Mouse (Mus musculus): ENCODE data around the gene Gm1604a. TPM values are rescaled to one million over a fixed set of nuclear protein-coding genes. Genes with fewer than 3 reads are reported as not detected.
"Not testable (repeated sequence)": the region's sequence is repeated elsewhere in the genome, so short reads cannot be mapped to it uniquely, and the experiment has no call there.

The Gm1604a gene
- polyA plus RNA-seq (2016; fragmentation: Nextera tagmentation; extraction: Ambion mirVana) = not detected in 2 replicates

GRCm38 (mm10) chr17:7025257-7025656, at the start of gene Gm1604a:
TSS of gene Gm1604a (plus strand) at chr17:7025568.
- not testable (repeated sequence) for H3K27me3 ChIP-seq; H3K27ac ChIP-seq (replicated peaks); H3K9me3 ChIP-seq; H3K9ac ChIP-seq (replicated peaks); H3K4me1 ChIP-seq; H3K4me3 ChIP-seq; H3K36me3 ChIP-seq
- 0 out of 2 replicates have a peak within 1 kb of the TSS, but pooled peaks have one; percentile 22 for H3K4me2 ChIP-seq (replicated peaks)
- peak; percentile 78; the same call in 1 of the 2 replicates for ATAC-seq (ENCODE audit: low FRiP score, low read depth)
- 10% methylated on average over 5 of the region's 14 CpGs for WGBS

GRCm38 (mm10) chr17:6978287-6979248, 46.8 kb upstream of the Gm1604a start, which contains the start of gene Gm49721:
TSS of gene Gm49721 (plus strand) at chr17:6978904.
- 2% methylated on average over 54 of the region's 68 CpGs for WGBS
- H3K27ac ChIP-seq (replicated peaks) = not testable (repeated sequence)

GRCm38 (mm10) chr17:6979380-6979779, 46.0 kb upstream of the Gm1604a start:
- Histone ChIP-seq H3K9ac (replicated peaks) (0 out of 2 replicates have a peak overlapping the region, but pooled peaks have one; percentile 53), H3K4me2 (replicated peaks) (peak overlapping the region; percentile 53), H3K4me3 (peak overlapping the region; percentile 54)
- not testable (repeated sequence) for H3K9me3 ChIP-seq; H3K36me3 ChIP-seq; H3K4me1 ChIP-seq; H3K27me3 ChIP-seq; ATAC-seq (ENCODE audit: low FRiP score, low read depth); H3K27ac ChIP-seq (replicated peaks)
- 24% methylated on average over 5 of the region's 5 CpGs for WGBS

More at GRCm38 (mm10) chr17:6978287-6979248, 46.8 kb upstream of the Gm1604a start, which contains the start of gene Gm49721:
- not testable (repeated sequence) for H3K4me1 ChIP-seq, H3K27me3 ChIP-seq, H3K9me3 ChIP-seq, H3K36me3 ChIP-seq
- peak; percentile 97 for ATAC-seq (ENCODE audit: low FRiP score, low read depth)
- H3K4me2 ChIP-seq (replicated peaks) = peak within 1 kb of the TSS; percentile 53
- H3K4me3 ChIP-seq = peak within 1 kb of the TSS; percentile 54
- H3K9ac ChIP-seq (replicated peaks) = peak within 1 kb of the TSS; percentile 53; the same call in 1 of the 2 replicates

GRCm38 (mm10) chr17:6980144-6980543, 45.2 kb upstream of the Gm1604a start:
- not testable (repeated sequence) for H3K9ac ChIP-seq (replicated peaks); H3K4me1 ChIP-seq; H3K4me2 ChIP-seq (replicated peaks); H3K4me3 ChIP-seq; ATAC-seq (ENCODE audit: low FRiP score, low read depth); H3K36me3 ChIP-seq; H3K9me3 ChIP-seq; H3K27me3 ChIP-seq; H3K27ac ChIP-seq (replicated peaks)
- 88% methylated on average over 5 of the region's 8 CpGs for WGBS

GRCm38 (mm10) chr17:6986118-6986517, 39.2 kb upstream of the Gm1604a start:
- 97% methylated on average over 1 of the region's 1 CpGs for WGBS
- not testable (repeated sequence) for H3K27me3 ChIP-seq; ATAC-seq (ENCODE audit: low FRiP score, low read depth); H3K4me2 ChIP-seq (replicated peaks); H3K27ac ChIP-seq (replicated peaks); H3K4me3 ChIP-seq; H3K36me3 ChIP-seq; H3K4me1 ChIP-seq; H3K9ac ChIP-seq (replicated peaks); H3K9me3 ChIP-seq

- H3K4me3 ChIP-seq; H3K27ac ChIP-seq (replicated peaks); H3K4me2 ChIP-seq (replicated peaks); H3K9me3 ChIP-seq; H3K27me3 ChIP-seq; H3K9ac ChIP-seq (replicated peaks); H3K4me1 ChIP-seq; ATAC-seq (ENCODE audit: low FRiP score, low read depth); H3K36me3 ChIP-seq: not testable (repeated sequence)
- no CpG with 5 or more reads among the region's 6 CpGs for WGBS
Measured at GRCm38 (mm10) chr17:6995504-6995903, 29.9 kb upstream of the Gm1604a start.

- H3K4me2 ChIP-seq (replicated peaks); H3K36me3 ChIP-seq; H3K27me3 ChIP-seq; H3K4me1 ChIP-seq; H3K4me3 ChIP-seq; H3K9ac ChIP-seq (replicated peaks); ATAC-seq (ENCODE audit: low FRiP score, low read depth); H3K9me3 ChIP-seq; H3K27ac ChIP-seq (replicated peaks): not testable (repeated sequence)
- WGBS = 84% methylated on average over 8 of the region's 8 CpGs
Measured at GRCm38 (mm10) chr17:6996826-6997225, 28.5 kb upstream of the Gm1604a start.

GRCm38 (mm10) chr17:6997778-6998490, 27.4 kb upstream of the Gm1604a start:
- not testable (repeated sequence) for H3K4me3 ChIP-seq; H3K27ac ChIP-seq (replicated peaks); H3K4me1 ChIP-seq; ATAC-seq (ENCODE audit: low FRiP score, low read depth); H3K9me3 ChIP-seq; H3K27me3 ChIP-seq; H3K9ac ChIP-seq (replicated peaks); H3K4me2 ChIP-seq (replicated peaks); H3K36me3 ChIP-seq
- WGBS = 71% methylated on average over 1 of the region's 7 CpGs

GRCm38 (mm10) chr17:7001790-7002585, 23.4 kb upstream of the Gm1604a start:
- 93% methylated on average over 9 of the region's 12 CpGs for WGBS
- not testable (repeated sequence) for H3K9ac ChIP-seq (replicated peaks); ATAC-seq (ENCODE audit: low FRiP score, low read depth); H3K9me3 ChIP-seq; H3K27ac ChIP-seq (replicated peaks); H3K4me3 ChIP-seq; H3K4me1 ChIP-seq; H3K4me2 ChIP-seq (replicated peaks); H3K36me3 ChIP-seq; H3K27me3 ChIP-seq

GRCm38 (mm10) chr17:7003392-7003791, 22.0 kb upstream of the Gm1604a start:
- not testable (repeated sequence) for H3K4me3 ChIP-seq; H3K27ac ChIP-seq (replicated peaks); H3K9me3 ChIP-seq; H3K4me1 ChIP-seq; H3K27me3 ChIP-seq; ATAC-seq (ENCODE audit: low FRiP score, low read depth); H3K4me2 ChIP-seq (replicated peaks); H3K9ac ChIP-seq (replicated peaks); H3K36me3 ChIP-seq
- no CpG with 5 or more reads among the region's 3 CpGs for WGBS

- not testable (repeated sequence) for H3K4me3 ChIP-seq; H3K36me3 ChIP-seq; H3K9me3 ChIP-seq; ATAC-seq (ENCODE audit: low FRiP score, low read depth); H3K9ac ChIP-seq (replicated peaks); H3K27ac ChIP-seq (replicated peaks); H3K4me1 ChIP-seq; H3K4me2 ChIP-seq (replicated peaks); H3K27me3 ChIP-seq
- 7% methylated on average over 3 of the region's 4 CpGs for WGBS
Measured at GRCm38 (mm10) chr17:7005646-7006045, 19.7 kb upstream of the Gm1604a start.

Data from midbrain, embryonic 12.5 days (tissue).